Mouse (Mus musculus) thymus, adult 18-20 months (tissue): ENCODE measurements around the gene Rap1b.

Source experiments
- DNase-seq, 2 experiments: peaks; one replicate each; pipeline ENCODE4 v3.0.0; 2022; ENCODE audit warnings: mixed read lengths in 2 of 2

The Rap1b gene

GRCm38 (mm10) chr10:117782056-117782455, 63.8 kb downstream of the Rap1b start:
- no peak for DNase-seq

GRCm38 (mm10) chr10:117781021-117781725, 64.7 kb downstream of the Rap1b start:
- no peak for DNase-seq

- DNase-seq, result no peak
These were observed 65.4 kb downstream of the Rap1b start for GRCm38 (mm10) chr10:117780306-117780911.

- no peak for DNase-seq
These were observed 66.1 kb downstream of the Rap1b start for GRCm38 (mm10) chr10:117779581-117780305.

- no peak for DNase-seq
These were observed 66.9 kb downstream of the Rap1b start for GRCm38 (mm10) chr10:117778951-117779350.

- no peak for DNase-seq
These were observed 67.4 kb downstream of the Rap1b start for GRCm38 (mm10) chr10:117778328-117778910.

- no peak for DNase-seq
These were observed 68.1 kb downstream of the Rap1b start for GRCm38 (mm10) chr10:117777501-117778327.

- no peak for DNase-seq
These were observed 68.7 kb downstream of the Rap1b start for GRCm38 (mm10) chr10:117777103-117777470.

- no peak for DNase-seq
These were observed 69.3 kb downstream of the Rap1b start for GRCm38 (mm10) chr10:117776281-117777102.

- DNase-seq, result no peak
These were observed 70.3 kb downstream of the Rap1b start for GRCm38 (mm10) chr10:117775401-117776144.

- DNase-seq, result no peak
These were observed 71.1 kb downstream of the Rap1b start for GRCm38 (mm10) chr10:117774817-117775120.

GRCm38 (mm10) chr10:117774011-117774816, 71.6 kb downstream of the Rap1b start:
- no peak for DNase-seq

- no peak for DNase-seq
These were observed 72.6 kb downstream of the Rap1b start for GRCm38 (mm10) chr10:117773106-117773720.

GRCm38 (mm10) chr10:117772364-117773105, 73.3 kb downstream of the Rap1b start:
- DNase-seq, result no peak

GRCm38 (mm10) chr10:117771131-117771510, 74.7 kb downstream of the Rap1b start:
- DNase-seq, result no peak

- no peak for DNase-seq
These were observed 75.3 kb downstream of the Rap1b start for GRCm38 (mm10) chr10:117770286-117771130.

- DNase-seq, result no peak
These were observed 76.1 kb downstream of the Rap1b start for GRCm38 (mm10) chr10:117769541-117770285.

GRCm38 (mm10) chr10:117768141-117768440, 77.7 kb downstream of the Rap1b start:
- no peak for DNase-seq
